Mouse (Mus musculus) cerebellum, adult 2 months (tissue): ENCODE results near the gene Elmsan1.

Experiments used
- CTCF ChIP-seq: fragments of 200-500 bp; IDR thresholded peaks from 2 replicates; pipeline ENCODE4 v1.5.1; 2011; ENCODE audit warnings: low read depth, mild to moderate bottlenecking, control low read depth, low read length, moderate library complexity, borderline replicate concordance; ENCODE audit not compliant: insufficient read depth
- POLR2A ChIP-seq: fragments of 200-500 bp; IDR thresholded peaks from 2 replicates; pipeline ENCODE4 v1.6.1; 2011; ENCODE audit warnings: low read length, control low read depth, borderline replicate concordance; ENCODE audit not compliant: insufficient read depth

GRCm38 (mm10) chr12:84254886-84255285 is 36.2 kb upstream of the Elmsan1 start:
- TF ChIP-seq POLR2A (no peak), CTCF (no peak)
